Mouse (Mus musculus): ENCODE measurements around the gene Olfr883. TPM values are rescaled to one million over a fixed set of nuclear protein-coding genes. Genes with fewer than 3 reads are reported as not detected.

Olfr883 gene
- polyA plus RNA-seq (2015; fragmentation: Nextera tagmentation; extraction: Ambion mirVana) = not detected in 2 replicates

DNA sequence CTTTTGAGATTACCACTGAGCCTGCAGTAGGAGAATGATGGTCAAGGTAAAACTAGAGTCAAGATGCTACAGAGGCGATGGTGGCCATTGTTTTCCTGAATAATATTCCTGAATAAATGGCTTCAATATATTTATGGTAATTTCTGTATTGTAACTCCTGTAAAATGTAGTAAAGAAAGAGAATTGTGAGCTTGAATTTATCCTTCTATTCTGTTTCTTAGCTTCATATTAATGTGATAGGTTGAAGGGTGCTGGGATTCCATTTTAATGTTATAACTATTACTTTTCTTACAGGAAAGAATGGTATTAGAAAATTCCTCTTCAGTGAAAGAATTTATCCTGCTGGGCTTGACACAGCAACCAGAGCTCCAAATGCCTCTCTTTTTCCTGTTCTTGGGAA lies at the start of gene Olfr883:
TSS of gene Olfr883 (plus strand) at position 301 of the 400 bp plus-strand sequence.
- H3K36me3 ChIP-seq = no peaks in the 10 kb centered on the region
- H3K9me3 ChIP-seq = no peaks in the 10 kb centered on the region
- ATAC-seq (ENCODE audit: insufficient number of reproducible peaks, insufficient read depth, low FRiP score, low TSS enrichment, low read depth) = no peak
- no peak within 1 kb of the TSS for H3K9ac ChIP-seq
- no peaks in the 10 kb centered on the region for H3K4me1 ChIP-seq
- H3K27ac ChIP-seq = no peak within 1 kb of the TSS
- H3K27me3 ChIP-seq = no peaks in the 10 kb centered on the region
- H3K4me3 ChIP-seq = no peak within 1 kb of the TSS
- WGBS = 83% methylated on average over 1 of the region's 1 CpGs
- no peak within 1 kb of the TSS for H3K4me2 ChIP-seq

DNA sequence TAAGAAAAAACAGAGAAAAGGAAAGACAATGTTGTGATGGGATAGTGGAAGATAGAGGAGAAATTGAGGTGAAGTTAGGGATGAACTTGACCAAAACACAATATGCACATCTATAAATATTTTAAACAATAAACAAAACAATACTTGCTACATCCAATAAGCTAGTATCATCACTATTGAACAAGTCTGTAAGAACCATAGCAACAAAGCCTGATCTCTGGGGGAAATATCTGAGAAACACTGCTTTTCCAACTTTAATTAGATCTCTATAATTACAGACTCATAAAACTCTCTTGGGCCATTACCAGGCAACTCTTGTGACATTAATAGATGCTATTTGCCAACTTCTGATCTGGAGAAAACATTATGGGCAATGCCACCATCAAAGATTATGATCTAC lies 34.1 kb upstream of the Olfr883 start, which contains the start of gene Olfr881:
TSS of gene Olfr881 (plus strand) at position 301 of the 400 bp plus-strand sequence.
- H3K4me2 ChIP-seq = no peak within 1 kb of the TSS
- no peaks in the 10 kb centered on the region for H3K27me3 ChIP-seq
- no peaks in the 10 kb centered on the region for H3K9me3 ChIP-seq
- no peaks in the 10 kb centered on the region for H3K36me3 ChIP-seq
- H3K4me1 ChIP-seq = no peaks in the 10 kb centered on the region
- H3K27ac ChIP-seq = no peak within 1 kb of the TSS
- no peak for ATAC-seq (ENCODE audit: insufficient number of reproducible peaks, insufficient read depth, low FRiP score, low TSS enrichment, low read depth)
- H3K4me3 ChIP-seq = no peak within 1 kb of the TSS
- no peak within 1 kb of the TSS for H3K9ac ChIP-seq

DNA sequence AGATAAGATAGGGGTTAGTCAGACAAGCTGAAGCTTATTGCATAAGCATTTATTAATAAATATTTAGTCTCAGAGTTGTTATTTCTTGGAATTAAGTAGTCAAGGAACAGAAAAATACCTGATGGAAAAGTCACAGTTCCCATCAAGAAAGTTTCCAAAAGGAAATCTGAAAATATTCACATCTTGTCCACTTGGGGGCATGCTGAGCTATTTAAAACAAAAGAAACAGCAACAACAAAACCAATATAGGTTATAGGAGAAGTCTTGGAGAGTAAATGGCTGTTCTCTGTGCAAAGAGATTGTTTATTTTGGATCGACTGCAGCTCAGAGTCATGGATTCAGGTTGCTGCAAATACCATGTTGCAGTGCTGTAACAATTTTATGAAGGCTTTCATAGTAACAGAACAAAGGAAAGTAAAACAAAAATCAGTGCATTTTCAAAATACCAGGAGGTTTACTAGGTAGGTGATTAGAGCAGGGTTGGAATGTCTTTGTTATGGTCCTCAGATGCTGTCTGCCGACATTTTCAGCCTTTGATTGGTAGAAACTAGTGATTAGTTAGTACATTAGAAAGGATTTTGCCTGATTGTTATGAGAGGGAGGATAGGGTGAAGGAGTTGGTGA lies 26.9 kb upstream of the Olfr883 start:
- H3K4me2 ChIP-seq = no peak overlapping the region
- ATAC-seq (ENCODE audit: insufficient number of reproducible peaks, insufficient read depth, low FRiP score, low TSS enrichment, low read depth) = no peak
- H3K4me1 ChIP-seq = no peaks in the 10 kb centered on the region
- no peaks in the 10 kb centered on the region for H3K27me3 ChIP-seq
- H3K4me3 ChIP-seq = no peak overlapping the region
- H3K9me3 ChIP-seq = no peaks in the 10 kb centered on the region
- H3K36me3 ChIP-seq = no peaks in the 10 kb centered on the region
- WGBS = 32% methylated on average over 2 of the region's 2 CpGs
- no peak overlapping the region for H3K9ac ChIP-seq
- H3K27ac ChIP-seq = no peak overlapping the region

DNA sequence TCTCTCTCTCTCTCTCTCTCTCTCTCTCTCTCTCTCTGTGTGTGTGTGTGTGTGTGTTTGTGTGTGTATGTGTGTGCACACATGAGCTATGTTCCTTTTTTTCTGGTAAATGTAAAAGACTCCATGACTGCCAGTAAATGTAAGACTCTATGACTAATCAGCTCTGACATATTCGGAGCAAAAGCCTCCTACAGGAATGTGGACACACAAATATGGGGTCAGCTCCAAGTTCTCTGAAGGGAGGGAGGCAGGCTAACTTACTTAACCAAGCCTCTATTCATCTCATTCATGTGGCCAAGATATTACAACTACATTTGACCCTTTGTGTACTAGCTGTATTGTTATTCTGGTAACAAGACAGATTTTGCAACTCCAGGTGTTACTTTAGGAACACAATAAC lies 25.6 kb upstream of the Olfr883 start:
- ATAC-seq (ENCODE audit: insufficient number of reproducible peaks, insufficient read depth, low FRiP score, low TSS enrichment, low read depth) = no peak
- no peak overlapping the region for H3K4me2 ChIP-seq
- H3K9ac ChIP-seq = no peak overlapping the region
- H3K4me1 ChIP-seq = no peaks in the 10 kb centered on the region
- no peaks in the 10 kb centered on the region for H3K36me3 ChIP-seq
- no peak overlapping the region for H3K4me3 ChIP-seq
- WGBS = 47% methylated on average over 1 of the region's 1 CpGs
- no peaks in the 10 kb centered on the region for H3K27me3 ChIP-seq
- H3K27ac ChIP-seq = no peak overlapping the region
- H3K9me3 ChIP-seq = no peaks in the 10 kb centered on the region

DNA sequence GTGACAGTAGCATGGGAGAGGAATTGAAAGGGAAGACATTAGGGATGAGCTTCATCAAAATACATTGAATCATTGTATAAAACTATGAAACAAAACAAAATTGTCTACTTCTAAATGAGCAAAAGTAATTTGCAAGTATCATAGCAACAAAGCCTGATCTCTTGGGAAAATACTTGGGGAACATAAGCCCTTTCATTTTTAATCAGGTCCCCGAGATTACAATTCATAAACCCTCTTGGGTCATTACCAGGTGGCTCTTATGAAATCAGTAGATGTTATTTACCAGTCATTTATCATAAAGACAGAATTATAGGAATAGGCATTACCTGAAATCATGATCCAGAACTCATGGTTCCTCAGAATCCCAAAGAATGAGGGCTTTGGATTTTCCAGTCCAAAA lies 20.6 kb downstream of the Olfr883 start, which contains the start of gene Olfr884:
TSS of gene Olfr884 (plus strand) at position 301 of the 400 bp plus-strand sequence.
- 60% methylated on average over 1 of the region's 1 CpGs for WGBS
- Histone ChIP-seq H3K4me3 (no peak within 1 kb of the TSS), H3K9ac (no peak within 1 kb of the TSS)

DNA sequence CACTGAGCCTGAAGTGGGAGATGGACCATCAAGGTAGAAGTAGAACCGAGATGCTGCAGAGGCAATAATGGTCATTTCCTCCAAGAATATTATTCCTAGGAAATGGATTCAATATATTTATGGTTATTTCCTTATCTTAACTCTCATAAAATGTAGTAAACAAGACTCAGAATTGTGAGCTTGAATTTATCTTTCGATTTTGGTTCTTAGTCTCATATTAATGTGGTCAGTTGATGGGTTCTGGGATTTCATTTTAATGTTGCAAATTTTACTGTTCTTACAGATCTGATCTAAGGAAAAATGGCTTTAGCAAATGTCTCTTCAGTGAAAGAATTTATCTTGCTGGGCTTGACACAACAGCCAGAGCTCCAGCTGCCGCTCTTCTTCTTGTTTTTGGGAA lies 35.4 kb downstream of the Olfr883 start, which contains the start of gene Olfr885:
TSS of gene Olfr885 (plus strand) at position 301 of the 400 bp plus-strand sequence.
- H3K4me1 ChIP-seq = no peaks in the 10 kb centered on the region
- no peaks in the 10 kb centered on the region for H3K27me3 ChIP-seq
- no peaks in the 10 kb centered on the region for H3K9me3 ChIP-seq
- 86% methylated on average over 3 of the region's 3 CpGs for WGBS
- H3K4me3 ChIP-seq = no peak within 1 kb of the TSS
- no peak for ATAC-seq (ENCODE audit: insufficient number of reproducible peaks, insufficient read depth, low FRiP score, low TSS enrichment, low read depth)
- no peak within 1 kb of the TSS for H3K27ac ChIP-seq
- H3K9ac ChIP-seq = no peak within 1 kb of the TSS
- no peak within 1 kb of the TSS for H3K4me2 ChIP-seq
- H3K36me3 ChIP-seq = no peaks in the 10 kb centered on the region

More for the DNA sequence above, 20.6 kb downstream of the Olfr883 start, which contains the start of gene Olfr884:
- Histone ChIP-seq H3K27me3 (no peaks in the 10 kb centered on the region), H3K4me1 (no peaks in the 10 kb centered on the region), H3K27ac (no peak within 1 kb of the TSS), H3K4me2 (no peak within 1 kb of the TSS), H3K36me3 (no peaks in the 10 kb centered on the region), H3K9me3 (no peaks in the 10 kb centered on the region)
- ATAC-seq (ENCODE audit: insufficient number of reproducible peaks, insufficient read depth, low FRiP score, low TSS enrichment, low read depth) = no peak

Other genes starting within 250 kb of the Olfr883 start
- gene Olfr876, start 222.8 kb upstream of the Olfr883 start, polyA plus RNA-seq (2015; fragmentation: Nextera tagmentation; extraction: Ambion mirVana) = not detected in 2 replicates
- not detected in 2 replicates for gene Olfr877, start 171.5 kb upstream of the Olfr883 start, polyA plus RNA-seq (2015; fragmentation: Nextera tagmentation; extraction: Ambion mirVana)
- gene Olfr145, start 129.1 kb upstream of the Olfr883 start, polyA plus RNA-seq (2015; fragmentation: Nextera tagmentation; extraction: Ambion mirVana) = 0.04 TPM in 1 of 2 replicates, not detected in the other
- not detected in 2 replicates for gene Olfr878, start 108.0 kb upstream of the Olfr883 start, polyA plus RNA-seq (2015; fragmentation: Nextera tagmentation; extraction: Ambion mirVana)
- gene Olfr881, start 34.0 kb upstream of the Olfr883 start, polyA plus RNA-seq (2015; fragmentation: Nextera tagmentation; extraction: Ambion mirVana) = not detected in 2 replicates
- gene Olfr884, start 20.7 kb downstream of the Olfr883 start, polyA plus RNA-seq (2015; fragmentation: Nextera tagmentation; extraction: Ambion mirVana) = 0.18 TPM in 1 of 2 replicates, not detected in the other
- not detected in 2 replicates for gene Olfr885, start 35.5 kb downstream of the Olfr883 start, polyA plus RNA-seq (2015; fragmentation: Nextera tagmentation; extraction: Ambion mirVana)
- gene Olfr887, start 58.3 kb downstream of the Olfr883 start, polyA plus RNA-seq (2015; fragmentation: Nextera tagmentation; extraction: Ambion mirVana) = not detected in 2 replicates
- gene Olfr888, start 82.3 kb downstream of the Olfr883 start, polyA plus RNA-seq (2015; fragmentation: Nextera tagmentation; extraction: Ambion mirVana) = not detected in 2 replicates
- gene Olfr889, start 89.4 kb downstream of the Olfr883 start, polyA plus RNA-seq (2015; fragmentation: Nextera tagmentation; extraction: Ambion mirVana) = 0.04 and 0.11 TPM in 2 replicates
- gene Olfr890, start 116.7 kb downstream of the Olfr883 start, polyA plus RNA-seq (2015; fragmentation: Nextera tagmentation; extraction: Ambion mirVana) = not detected in 2 replicates
- not detected in 2 replicates for gene Olfr891, start 155.0 kb downstream of the Olfr883 start, polyA plus RNA-seq (2015; fragmentation: Nextera tagmentation; extraction: Ambion mirVana)
- gene Olfr893, start 182.6 kb downstream of the Olfr883 start, polyA plus RNA-seq (2015; fragmentation: Nextera tagmentation; extraction: Ambion mirVana) = 0.14 TPM in 1 of 2 replicates, not detected in the other
- not detected in 2 replicates for gene Olfr894, start 192.2 kb downstream of the Olfr883 start, polyA plus RNA-seq (2015; fragmentation: Nextera tagmentation; extraction: Ambion mirVana)
- gene Olfr143, start 227.0 kb downstream of the Olfr883 start, polyA plus RNA-seq (2015; fragmentation: Nextera tagmentation; extraction: Ambion mirVana) = not detected in 2 replicates
- gene Olfr895, start 242.0 kb downstream of the Olfr883 start, polyA plus RNA-seq (2015; fragmentation: Nextera tagmentation; extraction: Ambion mirVana) = not detected in 2 replicates

Measured in embryonic facial prominence, embryonic 13.5 days (tissue).